Comparison of ENCODE assay signal across 7 mouse cellular contexts in the genomic region with DNA sequence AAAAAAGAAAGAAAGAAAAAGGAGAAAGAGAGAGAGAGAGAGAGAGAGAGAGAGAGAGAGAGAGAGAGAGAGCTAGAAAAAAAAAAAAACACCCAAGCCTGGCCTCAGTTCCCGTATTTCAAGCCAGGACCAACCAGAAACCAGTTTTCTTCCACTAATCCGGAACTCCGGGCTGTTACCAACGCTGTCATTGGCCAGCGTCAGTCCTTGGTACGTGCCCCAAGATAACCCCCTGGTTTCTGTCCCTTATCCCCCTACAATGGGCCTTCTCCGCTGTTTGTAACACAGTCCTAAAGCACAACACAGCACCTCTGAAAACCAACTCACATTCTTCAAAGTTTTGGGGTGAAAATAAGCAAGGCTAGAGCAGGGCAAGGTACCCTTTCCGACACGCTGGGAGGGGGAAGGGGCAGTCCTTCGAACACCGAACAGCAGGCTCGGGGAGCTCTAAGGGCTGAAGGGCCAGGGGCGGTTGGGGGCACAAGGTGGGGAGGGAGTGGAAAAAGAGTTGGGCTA. TPM values are rescaled to one million over a fixed set of nuclear protein-coding genes. Genes with fewer than 3 reads are reported as not detected.
DNase-seq lines count a peak whose midpoint lies in the region; ATAC-seq lines count a peak whose summit lies in the region.

No protein-coding gene starts in this region.

- peak; percentile 79 for ATAC-seq in granulocyte monocyte progenitor cell, adult 5-6 weeks (replicated peaks; ENCODE audit: poor library complexity, severe bottlenecking)
- ATAC-seq in midbrain, embryonic 13.5 days, result peak; percentile 81

- H3K9ac ChIP-seq in midbrain, embryonic 13.5 days (replicated peaks), result peak overlapping the region; percentile 74

- peak overlapping the region; percentile 83 for H3K27ac ChIP-seq in limb, embryonic 10.5 days
- H3K27ac ChIP-seq in midbrain, embryonic 13.5 days, result peak overlapping the region; percentile 85

- H3K27me3 ChIP-seq in limb, embryonic 10.5 days (ENCODE audit: low read depth, poor library complexity, severe bottlenecking), result 0 out of 2 replicates have a peak, but pooled peaks cover 6% of the 10 kb centered on the region
- H3K27me3 ChIP-seq in midbrain, embryonic 13.5 days, result no peaks in the 10 kb centered on the region

- H3K9me3 ChIP-seq in limb, embryonic 10.5 days (replicated peaks), result no peaks in the 10 kb centered on the region
- H3K9me3 ChIP-seq in midbrain, embryonic 13.5 days, result no peaks in the 10 kb centered on the region

- no peaks in the 10 kb centered on the region for H3K4me1 ChIP-seq in limb, embryonic 10.5 days
- no peaks in the 10 kb centered on the region for H3K4me1 ChIP-seq in midbrain, embryonic 13.5 days (replicated peaks)

- WGBS in limb, embryonic 10.5 days, result 8% methylated on average over 13 of the region's 13 CpGs
- 20% methylated on average over 13 of the region's 13 CpGs for WGBS in midbrain, embryonic 13.5 days

- DNase-seq in adrenal gland, adult 8-10 months, result peak; percentile 75
- DNase-seq in embryo, embryonic 9.5 days (ENCODE audit: extremely low spot score), result peak; percentile 68
- peak; percentile 89 for DNase-seq in kidney, adult 11 months
- DNase-seq in limb, embryonic 10.5 days (ENCODE audit: low spot score), result peak; percentile 68
- DNase-seq in spleen, adult 12 weeks (ENCODE audit: low spot score), result peak; percentile 72

- H3K36me3 ChIP-seq in limb, embryonic 10.5 days, result no peaks in the 10 kb centered on the region
- H3K36me3 ChIP-seq in midbrain, embryonic 13.5 days, result no peaks in the 10 kb centered on the region

- peak overlapping the region; percentile 54 for H3K4me2 ChIP-seq in midbrain, embryonic 13.5 days (replicated peaks)

- peak overlapping the region; percentile 59 for H3K4me3 ChIP-seq in limb, embryonic 10.5 days
- peak overlapping the region; percentile 62 for H3K4me3 ChIP-seq in midbrain, embryonic 13.5 days (replicated peaks)

RNA-seq across cellular contexts. Expression of a gene that starts 1.4 kb away (rescaled TPM):
- 1 to 10 TPM; 6.6 to 9.5 (median 8.2) TPM for total RNA-seq in adrenal gland, adult 8-10 months (2022)
- total RNA-seq in granulocyte monocyte progenitor cell, adult 5-6 weeks (2014; fragmentation: Nextera tagmentation), result 12.1 and 16.5 TPM in 2 replicates
- 7.0 and 7.1 TPM in 2 replicates for total RNA-seq in granulocyte monocyte progenitor cell, adult 5-6 weeks (2017)
- 2.8 and 4.0 TPM in 2 replicates for polyA plus RNA-seq in limb, embryonic 10.5 days (2016; fragmentation: Nextera tagmentation; extraction: Ambion mirVana)
- polyA plus RNA-seq in midbrain, embryonic 13.5 days (2015; fragmentation: Nextera tagmentation; extraction: Ambion mirVana), result 4.9 and 5.5 TPM in 2 replicates

Comparison
In these comparisons a context has a peak if more than half of its experiments do, and no peak if none do; other contexts are left out.
1. Peak in every context shown above with its lines: DNase-seq, ATAC-seq, H3K4me3 ChIP-seq and H3K27ac ChIP-seq.